21 mouse cellular contexts compared by ENCODE assay signal in the genomic region with DNA sequence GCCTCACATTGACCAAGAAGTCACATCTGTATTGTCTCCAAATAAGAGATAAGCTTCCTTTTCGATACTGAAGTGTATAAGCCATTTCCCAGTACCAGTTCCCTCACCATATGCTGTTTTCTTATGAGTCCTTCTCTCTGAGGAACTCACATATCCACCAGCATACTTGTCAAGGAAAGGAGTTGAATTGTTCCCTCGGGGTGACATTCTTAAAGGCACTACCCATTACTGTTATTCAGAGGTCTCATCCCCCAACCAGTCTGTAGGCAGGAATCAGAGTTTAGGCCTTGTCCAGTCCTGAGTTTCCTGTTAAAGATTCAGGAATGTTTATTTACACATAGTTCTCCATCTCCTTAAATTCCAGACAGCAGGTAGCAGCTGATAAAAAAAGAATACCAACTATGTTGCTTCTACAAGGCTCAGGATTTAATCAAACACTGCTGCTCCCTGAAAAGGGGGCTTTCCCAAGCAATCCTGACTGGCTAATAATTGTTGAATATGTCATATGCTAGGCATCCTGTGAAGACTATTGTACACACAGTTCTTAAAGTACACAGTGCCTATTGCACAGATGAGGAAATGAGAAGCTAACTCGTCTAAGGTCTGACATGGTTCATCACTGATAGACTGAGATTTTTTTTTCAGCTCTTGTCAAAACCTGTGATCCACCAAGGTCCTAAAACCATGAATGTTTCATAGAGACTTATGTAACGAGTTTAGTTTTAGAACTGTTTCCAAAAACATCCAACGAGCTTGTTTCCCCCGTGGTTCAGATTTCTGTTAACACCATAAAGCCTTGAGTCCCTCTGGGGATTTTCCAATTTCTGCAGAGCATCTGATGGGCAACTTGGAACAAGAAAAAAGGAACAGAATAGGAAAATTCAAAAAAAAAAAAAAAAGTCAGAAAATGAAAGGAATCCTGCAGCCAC. TPM values are rescaled to one million over a fixed set of nuclear protein-coding genes. Genes with fewer than 3 reads are reported as not detected.
DNase-seq lines count a peak whose midpoint lies in the region; ATAC-seq and TF ChIP-seq lines count a peak whose summit lies in the region.
"Had no signal": no experiment of that assay in that cellular context is flagged by ENCODE, and none has a peak within 500 bp of the region (broad histone marks: within the 10 kb centered on the region; RNA-seq: fewer than 3 reads in every experiment).

No protein-coding gene starts in this region.

- no peaks in the 10 kb centered on the region for H3K27me3 ChIP-seq in liver, postnatal 0 days (ENCODE audit: insufficient read depth, low read length)
- H3K27me3 ChIP-seq in liver, embryonic 12.5 days (replicated peaks), result no peaks in the 10 kb centered on the region
- H3K27me3 ChIP-seq in stomach, postnatal 0 days (ENCODE audit: control insufficient read depth, insufficient read depth, low read length), result no peaks in the 10 kb centered on the region
- no peaks in the 10 kb centered on the region for H3K27me3 ChIP-seq in hindbrain, embryonic 10.5 days (ENCODE audit: insufficient read depth, poor library complexity, severe bottlenecking)
- H3K27me3 ChIP-seq: embryonic facial prominence, embryonic 13.5 days; midbrain, embryonic 15.5 days had no signal

- WGBS in liver, postnatal 0 days (ENCODE audit: insufficient replicate concordance), result 46% methylated on average over 6 of the region's 6 CpGs
- 55% methylated on average over 6 of the region's 6 CpGs for WGBS in liver, embryonic 12.5 days (ENCODE audit: insufficient replicate concordance)
- 49% methylated on average over 6 of the region's 6 CpGs for WGBS in stomach, postnatal 0 days
- 77% methylated on average over 6 of the region's 6 CpGs for WGBS in hindbrain, embryonic 10.5 days

- no peak for TF ChIP-seq CTCF in liver, postnatal 0 days (IDR thresholded peaks at IDR 0.05; ENCODE audit: low read depth)
- no peak for TF ChIP-seq CTCF in stomach, postnatal 0 days (IDR thresholded peaks at IDR 0.05; ENCODE audit: low read depth)

- no peak overlapping the region for H3K27ac ChIP-seq in liver, postnatal 0 days (ENCODE audit: low read depth)
- H3K27ac ChIP-seq in liver, embryonic 12.5 days, result no peak overlapping the region
- peak overlapping the region; percentile 3; the same call in 1 of the 2 replicates for H3K27ac ChIP-seq in stomach, postnatal 0 days (replicated peaks)
- H3K27ac ChIP-seq in hindbrain, embryonic 10.5 days, result no peak overlapping the region
- H3K27ac ChIP-seq: embryonic facial prominence, embryonic 13.5 days; forebrain, embryonic 10.5 days; gastrocnemius, adult 2 months; hindbrain, postnatal 0 days; kidney, postnatal 0 days; midbrain, embryonic 15.5 days had no signal

- ATAC-seq in liver, postnatal 0 days, result 0 out of 2 replicates have a peak, but pooled peaks have one; percentile 12
- ATAC-seq in liver, embryonic 12.5 days, result no peak
- peak; percentile 36; the same call in 1 of the 2 replicates for ATAC-seq in stomach, postnatal 0 days (ENCODE audit: low FRiP score, low TSS enrichment)
- ATAC-seq: forebrain, postnatal 0 days; hindbrain, postnatal 0 days; midbrain, embryonic 15.5 days had no signal

- H3K9ac ChIP-seq in liver, postnatal 0 days (replicated peaks), result no peak overlapping the region
- H3K9ac ChIP-seq in liver, embryonic 12.5 days, result no peak overlapping the region
- H3K9ac ChIP-seq in stomach, postnatal 0 days (ENCODE audit: low read length), result no peak overlapping the region
- H3K9ac ChIP-seq: embryonic facial prominence, embryonic 13.5 days; forebrain, postnatal 0 days; midbrain, embryonic 15.5 days had no signal

- no peaks in the 10 kb centered on the region for H3K4me1 ChIP-seq in liver, postnatal 0 days (ENCODE audit: insufficient read depth)
- H3K4me1 ChIP-seq in liver, embryonic 12.5 days, result 0 out of 2 replicates have a peak, but pooled peaks cover 3% of the 10 kb centered on the region
- H3K4me1 ChIP-seq in stomach, postnatal 0 days (replicated peaks; ENCODE audit: control insufficient read depth, insufficient read depth), result no peaks in the 10 kb centered on the region
- no peaks in the 10 kb centered on the region for H3K4me1 ChIP-seq in hindbrain, embryonic 10.5 days (replicated peaks)
- H3K4me1 ChIP-seq: forebrain, embryonic 10.5 days; midbrain, embryonic 15.5 days had no signal

- no peak overlapping the region for H3K4me3 ChIP-seq in liver, postnatal 0 days (ENCODE audit: low read depth, low read length)
- H3K4me3 ChIP-seq in liver, embryonic 12.5 days, result no peak overlapping the region
- no peak overlapping the region for H3K4me3 ChIP-seq in stomach, postnatal 0 days (ENCODE audit: low read depth, low read length)
- H3K4me3 ChIP-seq in hindbrain, embryonic 10.5 days, result no peak overlapping the region
- H3K4me3 ChIP-seq: embryonic facial prominence, embryonic 13.5 days; forebrain, embryonic 10.5 days; gastrocnemius, adult 2 months; midbrain, embryonic 15.5 days; myocyte had no signal

- no peak for TF ChIP-seq EP300 in liver, postnatal 0 days (IDR thresholded peaks at IDR 0.05; ENCODE audit: low read depth)
- no peak for TF ChIP-seq EP300 in stomach, postnatal 0 days (optimal IDR thresholded peaks at IDR 0.05)

- DNase-seq in liver, postnatal 0 days, result no peak
- DNase-seq in NIH3T3 (ENCODE audit: low read depth) (peak; percentile 39), ZHBTc4 (ENCODE audit: low read depth, low spot score) (peak; percentile 29)
- no peak for DNase-seq in stomach, postnatal 0 days (ENCODE audit: low spot score)
- DNase-seq in hindbrain, embryonic 10.5 days (ENCODE audit: low spot score), result no peak
- DNase-seq in cerebellum, adult 8-10 months, result no peak
- DNase-seq: cerebellum, postnatal 10 days; forebrain, postnatal 0 days; gastrocnemius, adult 2 months; heart, postnatal 4 days; kidney, adult 18-20 months; left cerebral cortex, postnatal 4 days; liver; lung, adult 2 months had no signal

- no peaks in the 10 kb centered on the region for H3K36me3 ChIP-seq in liver, postnatal 0 days (replicated peaks; ENCODE audit: insufficient read depth, low read length)
- H3K36me3 ChIP-seq in liver, embryonic 12.5 days, result no peaks in the 10 kb centered on the region
- no peaks in the 10 kb centered on the region for H3K36me3 ChIP-seq in stomach, postnatal 0 days (ENCODE audit: control insufficient read depth, insufficient read depth, low read length)
- H3K36me3 ChIP-seq in hindbrain, embryonic 10.5 days, result no peaks in the 10 kb centered on the region
- H3K36me3 ChIP-seq: embryonic facial prominence, embryonic 13.5 days; forebrain, embryonic 10.5 days; midbrain, embryonic 15.5 days had no signal

- H3K4me2 ChIP-seq in liver, postnatal 0 days (ENCODE audit: low read depth, low read length), result no peak overlapping the region
- no peak overlapping the region for H3K4me2 ChIP-seq in liver, embryonic 12.5 days
- no peak overlapping the region for H3K4me2 ChIP-seq in stomach, postnatal 0 days (replicated peaks; ENCODE audit: low read depth)
- H3K4me2 ChIP-seq: embryonic facial prominence, embryonic 13.5 days; midbrain, embryonic 15.5 days had no signal

- H3K9me3 ChIP-seq in liver, postnatal 0 days (ENCODE audit: low read length), result no peaks in the 10 kb centered on the region
- H3K9me3 ChIP-seq in liver, embryonic 12.5 days (replicated peaks), result no peaks in the 10 kb centered on the region
- H3K9me3 ChIP-seq in stomach, postnatal 0 days (ENCODE audit: control insufficient read depth, low read length), result no peaks in the 10 kb centered on the region
- H3K9me3 ChIP-seq in hindbrain, embryonic 10.5 days, result no peaks in the 10 kb centered on the region
- H3K9me3 ChIP-seq: embryonic facial prominence, embryonic 13.5 days; forebrain, embryonic 10.5 days; midbrain, embryonic 15.5 days had no signal

RNA-seq across cellular contexts. Expression of gene Tfpi, which starts 52.5 kb away (rescaled TPM):
- 12.2 and 15.2 TPM in 2 replicates for polyA plus RNA-seq in liver, postnatal 0 days (2015; fragmentation: Nextera tagmentation; extraction: Ambion mirVana)
- 25.0 and 25.8 TPM in 2 replicates for polyA plus RNA-seq in liver, embryonic 12.5 days (2016; fragmentation: Nextera tagmentation; extraction: Ambion mirVana)
- polyA plus RNA-seq in stomach, postnatal 0 days (2015; fragmentation: Nextera tagmentation; extraction: Ambion mirVana), result 22.8 and 23.4 TPM in 2 replicates
- 18.1 and 18.2 TPM in 2 replicates for polyA plus RNA-seq in hindbrain, embryonic 10.5 days (2016; fragmentation: Nextera tagmentation; extraction: Ambion mirVana)

Comparison
In these comparisons a context has a peak if more than half of its experiments do, and no peak if none do; other contexts are left out.
1. DNase-seq: peak in NIH3T3 (single experiment) and ZHBTc4 (single experiment); none in liver, postnatal 0 days (single experiment), stomach, postnatal 0 days (single experiment), hindbrain, embryonic 10.5 days (single experiment) and cerebellum, adult 8-10 months (single experiment).